Mouse (Mus musculus): ENCODE measurements around the gene Ralbp1. TPM values are rescaled to one million over a fixed set of nuclear protein-coding genes. Genes with fewer than 3 reads are reported as not detected.

Gene Ralbp1
- total RNA-seq, 2 experiments from 2014 or later: 21.6 to 23.8 TPM

GRCm38 (mm10) chr17:65864742-65865141, 20.9 kb downstream of the Ralbp1 start:
- Histone ChIP-seq H3K4me3 (no peak overlapping the region), H3K27ac (no peak overlapping the region)
- TF ChIP-seq CTCF (IDR thresholded peaks at IDR 0.05): peak; percentile 91
- no peak for DNase-seq
- intact Hi-C loops (cut with DNase I): no loop called here

DNA sequence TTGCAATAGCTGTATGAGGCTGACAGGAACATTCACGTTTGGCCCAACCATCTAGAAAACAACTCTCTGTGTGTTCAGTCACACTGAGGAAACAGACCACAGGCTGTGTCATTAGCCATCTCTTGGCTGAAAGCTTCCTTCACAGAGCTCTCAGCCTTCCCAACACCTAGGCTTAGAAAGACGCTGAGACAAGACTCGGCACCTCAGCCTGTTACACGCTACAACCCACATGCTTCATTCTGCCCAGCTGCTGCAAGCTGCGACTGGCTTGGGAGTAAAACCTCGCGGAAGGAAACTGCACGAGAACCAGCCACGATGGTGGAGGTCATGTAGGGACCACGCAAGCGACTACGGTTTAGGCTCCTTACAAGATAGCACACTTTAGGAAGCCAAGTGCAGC, 21.8 kb downstream of the Ralbp1 start:
- no peak for TF ChIP-seq CTCF (IDR thresholded peaks at IDR 0.05)
- Histone ChIP-seq H3K27ac (no peak overlapping the region), H3K4me3 (no peak overlapping the region)
- no peak for DNase-seq
- intact Hi-C loops (cut with DNase I): no loop called here

DNA sequence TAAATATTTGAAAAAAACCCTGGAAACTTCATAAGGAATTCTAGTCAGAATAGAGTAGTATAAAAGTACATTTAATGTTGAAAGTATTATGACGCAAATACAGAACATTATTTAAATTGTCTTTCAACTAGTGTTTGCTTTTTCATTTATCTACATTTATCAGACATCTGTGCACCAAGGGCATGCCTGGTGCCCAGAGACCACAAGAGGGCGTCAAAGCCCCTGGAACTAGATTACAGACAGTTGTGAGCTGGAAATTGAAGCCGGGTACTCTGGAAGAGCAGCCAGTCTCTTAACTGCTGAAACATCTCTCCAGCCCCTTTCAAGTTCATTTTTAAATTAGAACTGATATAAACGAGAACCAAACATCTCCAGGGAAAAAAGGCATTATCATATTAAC, 23.0 kb downstream of the Ralbp1 start:
- no peak for DNase-seq
- intact Hi-C loops (cut with DNase I): no loop called here

GRCm38 (mm10) chr17:65857617-65858016, 28.0 kb downstream of the Ralbp1 start:
- no peak for TF ChIP-seq CTCF (IDR thresholded peaks at IDR 0.05)
- Histone ChIP-seq H3K4me3 (no peak overlapping the region), H3K27ac (no peak overlapping the region)
- DNase-seq: no peak
- intact Hi-C loops (cut with DNase I): no loop called here

More for the DNA sequence above, 23.0 kb downstream of the Ralbp1 start:
- Histone ChIP-seq H3K27ac (no peak overlapping the region), H3K4me3 (no peak overlapping the region)
- peak; percentile 68 for TF ChIP-seq CTCF (IDR thresholded peaks at IDR 0.05)

DNA sequence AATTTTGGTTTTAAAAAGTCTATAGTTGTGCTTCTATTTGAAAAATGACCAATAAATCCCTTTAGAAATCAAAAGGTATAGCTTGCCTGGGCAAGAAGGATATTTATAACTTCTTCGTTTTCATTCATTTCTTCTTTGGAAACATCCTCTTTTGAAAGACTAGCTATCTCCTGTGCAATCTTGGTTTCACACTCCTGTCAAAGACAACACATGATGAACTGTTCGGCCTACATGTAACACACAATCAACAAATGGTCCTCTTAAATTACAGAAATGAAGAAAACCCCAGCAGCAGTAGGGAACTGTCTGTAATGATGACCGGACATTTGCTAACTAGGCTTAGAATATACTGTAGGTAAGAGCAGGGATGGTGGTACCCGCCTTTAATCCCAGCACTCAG, 31.6 kb downstream of the Ralbp1 start:
- DNase-seq: no peak
- no peak overlapping the region for H3K27ac ChIP-seq
- no peak overlapping the region for H3K4me3 ChIP-seq
- intact Hi-C loops (cut with DNase I): loop anchor here (5.0 kb wide), 1 partner anchor 147 kb away; no protein-coding TSS in a partner anchor
- TF ChIP-seq CTCF (IDR thresholded peaks at IDR 0.05): no peak

GRCm38 (mm10) chr17:65853326-65853725, 32.3 kb downstream of the Ralbp1 start:
- no peak overlapping the region for H3K27ac ChIP-seq
- no peak overlapping the region for H3K4me3 ChIP-seq
- intact Hi-C loops (cut with DNase I): loop anchor here (5.0 kb wide), 1 partner anchor 146 kb away; no protein-coding TSS in a partner anchor
- no peak for TF ChIP-seq CTCF (IDR thresholded peaks at IDR 0.05)
- DNase-seq: no peak

DNA sequence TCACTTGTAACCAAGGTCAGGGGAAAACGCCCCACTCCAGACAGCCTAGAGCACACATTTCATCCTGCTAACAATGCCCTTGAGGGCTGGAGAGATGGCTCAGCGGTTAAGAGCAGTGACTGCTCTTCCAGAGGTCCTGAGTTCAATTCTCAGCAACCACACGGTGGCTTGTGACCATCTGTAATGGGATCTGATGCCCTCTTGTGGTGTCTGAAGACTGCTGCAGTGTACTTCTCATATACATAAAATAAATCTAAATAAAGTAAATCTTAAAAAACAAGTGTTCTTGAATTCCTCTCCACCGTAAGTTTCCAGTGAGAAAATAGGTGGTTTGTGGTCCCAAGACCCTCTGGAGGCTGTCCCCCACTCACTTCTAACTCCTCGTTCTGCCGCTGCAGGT, 33.8 kb downstream of the Ralbp1 start:
- TF ChIP-seq CTCF (IDR thresholded peaks at IDR 0.05): peak; percentile 37; the same call in 1 of the 2 replicates
- intact Hi-C loops (cut with DNase I): loop anchor here (5.0 kb wide), 1 partner anchor 144 kb away; no protein-coding TSS in a partner anchor

DNA sequence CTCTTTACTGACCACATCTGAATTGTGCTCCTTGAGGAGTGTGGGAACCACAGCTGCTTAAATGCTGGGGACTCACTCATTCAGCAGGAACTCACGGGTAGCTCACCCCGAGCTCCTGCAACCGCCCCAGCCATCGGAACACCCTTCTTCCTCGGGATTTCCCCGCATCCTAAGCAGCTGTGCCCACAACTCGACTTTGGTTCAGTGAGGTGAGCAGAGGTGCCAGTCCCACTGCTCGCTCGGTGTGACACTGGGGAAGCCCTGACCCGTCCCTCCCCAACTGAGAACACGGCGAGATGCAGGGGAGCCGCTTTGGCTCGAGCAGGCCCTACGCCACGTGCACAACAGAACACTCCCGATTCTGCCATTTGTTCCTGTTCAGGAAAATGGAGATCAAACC, 35.1 kb downstream of the Ralbp1 start:
- no peak for TF ChIP-seq CTCF (IDR thresholded peaks at IDR 0.05)
- DNase-seq: no peak
- intact Hi-C loops (cut with DNase I): loop anchor here (5.0 kb wide), 1 partner anchor 143 kb away; no protein-coding TSS in a partner anchor
- H3K4me3 ChIP-seq: no peak overlapping the region
- no peak overlapping the region for H3K27ac ChIP-seq

More for the DNA sequence above, 33.8 kb downstream of the Ralbp1 start:
- Histone ChIP-seq H3K4me3 (no peak overlapping the region), H3K27ac (no peak overlapping the region)
- DNase-seq: no peak

- Histone ChIP-seq H3K4me3 (no peak overlapping the region), H3K27ac (no peak overlapping the region; the same call in 1 of the 2 replicates)
- intact Hi-C loops (cut with DNase I): no loop called here
- no peak for TF ChIP-seq CTCF (IDR thresholded peaks at IDR 0.05)
- no peak for DNase-seq
These were observed 37.7 kb downstream of the Ralbp1 start for GRCm38 (mm10) chr17:65847694-65848449.

DNA sequence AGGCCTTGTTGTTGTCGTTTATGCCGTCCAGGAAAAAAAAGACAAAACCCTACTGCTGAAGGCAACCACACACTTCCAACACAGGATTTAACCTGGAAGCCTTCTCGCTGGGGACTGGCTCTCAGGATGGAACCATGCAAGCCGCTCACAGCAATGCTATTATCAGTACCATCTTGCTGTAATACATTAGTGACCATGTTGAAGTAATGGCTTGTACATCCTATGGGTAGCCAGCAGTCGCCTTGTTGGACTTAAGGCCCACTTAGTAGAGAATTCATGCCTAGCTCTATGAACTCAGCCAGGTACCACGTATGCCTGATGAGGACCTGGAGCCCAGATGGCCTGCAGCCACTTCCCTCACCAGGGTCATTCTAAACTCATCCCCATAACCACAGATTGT, 40.2 kb downstream of the Ralbp1 start:
- H3K4me3 ChIP-seq: no peak overlapping the region
- no peak overlapping the region for H3K27ac ChIP-seq
- intact Hi-C loops (cut with DNase I): no loop called here
- DNase-seq: no peak
- TF ChIP-seq CTCF (IDR thresholded peaks at IDR 0.05): no peak

GRCm38 (mm10) chr17:65842669-65843381, 42.8 kb downstream of the Ralbp1 start:
- DNase-seq: no peak
- TF ChIP-seq CTCF (IDR thresholded peaks at IDR 0.05): no peak
- Histone ChIP-seq H3K27ac (peak overlapping the region; percentile 12; the same call in 1 of the 2 replicates), H3K4me3 (no peak overlapping the region)
- intact Hi-C loops (cut with DNase I): no loop called here

DNA sequence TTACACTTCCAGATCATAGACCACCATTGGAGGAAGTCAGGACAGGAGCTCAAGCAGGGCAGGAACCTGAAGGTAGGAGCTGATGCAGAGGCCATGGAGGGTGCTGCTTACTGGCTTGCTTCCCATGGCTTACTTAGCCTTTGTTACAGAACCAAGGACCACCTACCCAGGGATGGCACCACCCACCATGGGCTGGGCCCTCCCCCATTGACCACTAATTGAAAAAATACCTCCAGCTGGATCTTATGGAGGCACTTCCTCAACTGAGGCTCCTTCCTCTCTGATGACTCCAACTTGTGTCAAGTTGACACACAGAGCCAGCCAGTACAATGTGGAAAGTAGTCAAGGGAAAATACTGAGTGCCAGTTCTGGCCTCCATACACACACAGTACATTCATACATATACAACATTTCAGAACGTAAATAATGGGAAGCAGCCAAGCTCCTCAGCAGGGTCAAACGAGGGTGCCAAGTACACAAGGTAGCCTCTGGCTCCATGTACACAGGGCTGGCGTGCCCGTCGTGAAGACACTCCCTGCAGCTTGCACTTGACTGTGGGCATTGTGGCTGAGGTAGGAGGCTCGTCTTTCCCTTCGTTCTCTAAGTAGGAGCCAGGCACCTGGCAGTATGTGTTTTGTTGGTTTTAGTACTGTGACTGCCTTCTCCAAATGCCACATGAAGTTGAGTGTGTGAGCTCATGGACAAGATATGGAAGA, 45.9 kb downstream of the Ralbp1 start:
- H3K4me3 ChIP-seq: no peak overlapping the region
- intact Hi-C loops (cut with DNase I): no loop called here
- H3K27ac ChIP-seq: no peak overlapping the region
- no peak for TF ChIP-seq CTCF (IDR thresholded peaks at IDR 0.05)
- DNase-seq: no peak

DNA sequence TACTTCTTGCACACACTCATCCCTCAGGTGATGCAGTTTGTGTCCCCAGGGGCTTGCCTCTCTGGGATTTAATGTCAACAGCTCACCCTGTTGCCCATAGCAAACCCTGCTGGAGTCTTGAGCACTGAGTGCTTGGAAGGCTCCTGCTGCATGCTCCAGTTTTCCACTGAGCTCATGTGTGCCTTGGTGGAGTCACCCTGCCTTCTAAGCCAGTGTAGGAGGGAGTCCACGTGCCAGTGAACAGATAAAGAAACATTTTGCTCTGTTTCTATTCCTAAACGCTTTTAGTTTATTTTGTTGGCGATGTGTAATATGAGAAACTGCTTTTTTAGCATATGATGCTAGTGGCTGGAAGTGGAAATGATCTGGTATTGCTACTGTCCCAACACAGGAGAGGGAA, 48.9 kb downstream of the Ralbp1 start:
- no peak for DNase-seq
- no peak for TF ChIP-seq CTCF (IDR thresholded peaks at IDR 0.05)
- Histone ChIP-seq H3K27ac (no peak overlapping the region), H3K4me3 (no peak overlapping the region)
- intact Hi-C loops (cut with DNase I): no loop called here
